Mouse (Mus musculus): ENCODE results near the gene Hes2. TPM values are rescaled to one million over a fixed set of nuclear protein-coding genes. Genes with fewer than 3 reads are reported as not detected.

Hes2 gene
- total RNA-seq, 1 experiment from 2014 or later, result not detected

- no peak for ATAC-seq (ENCODE audit: extremely low read depth, insufficient number of reproducible peaks, low FRiP score, poor library complexity, severe bottlenecking)
These were observed 20.4 kb downstream of the Hes2 start for GRCm38 (mm10) chr4:152178916-152179705.

- ATAC-seq (ENCODE audit: extremely low read depth, insufficient number of reproducible peaks, low FRiP score, poor library complexity, severe bottlenecking), result no peak
These were observed 21.4 kb downstream of the Hes2 start for GRCm38 (mm10) chr4:152179946-152180660.

DNA sequence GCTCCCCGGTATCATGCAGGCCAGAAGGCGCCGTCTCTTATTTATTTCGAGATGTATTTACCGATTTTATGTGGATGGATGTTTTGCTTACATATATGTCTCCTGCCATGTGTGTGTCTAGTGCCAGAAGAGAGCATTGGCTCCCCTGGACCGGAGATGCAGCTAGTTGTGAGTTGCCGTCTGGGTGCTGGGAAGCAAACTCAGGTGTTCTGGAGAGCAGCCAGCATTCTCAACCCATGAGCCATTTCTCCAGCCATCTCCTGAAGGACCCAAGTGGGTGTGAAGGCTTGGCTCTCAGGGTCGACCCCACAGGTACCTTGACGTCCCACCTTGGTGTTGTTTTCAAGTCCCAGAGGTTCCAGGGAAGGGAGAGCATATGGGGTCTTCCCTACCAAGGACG lies 23.5 kb downstream of the Hes2 start:
- ATAC-seq (ENCODE audit: extremely low read depth, insufficient number of reproducible peaks, low FRiP score, poor library complexity, severe bottlenecking), result no peak

DNA sequence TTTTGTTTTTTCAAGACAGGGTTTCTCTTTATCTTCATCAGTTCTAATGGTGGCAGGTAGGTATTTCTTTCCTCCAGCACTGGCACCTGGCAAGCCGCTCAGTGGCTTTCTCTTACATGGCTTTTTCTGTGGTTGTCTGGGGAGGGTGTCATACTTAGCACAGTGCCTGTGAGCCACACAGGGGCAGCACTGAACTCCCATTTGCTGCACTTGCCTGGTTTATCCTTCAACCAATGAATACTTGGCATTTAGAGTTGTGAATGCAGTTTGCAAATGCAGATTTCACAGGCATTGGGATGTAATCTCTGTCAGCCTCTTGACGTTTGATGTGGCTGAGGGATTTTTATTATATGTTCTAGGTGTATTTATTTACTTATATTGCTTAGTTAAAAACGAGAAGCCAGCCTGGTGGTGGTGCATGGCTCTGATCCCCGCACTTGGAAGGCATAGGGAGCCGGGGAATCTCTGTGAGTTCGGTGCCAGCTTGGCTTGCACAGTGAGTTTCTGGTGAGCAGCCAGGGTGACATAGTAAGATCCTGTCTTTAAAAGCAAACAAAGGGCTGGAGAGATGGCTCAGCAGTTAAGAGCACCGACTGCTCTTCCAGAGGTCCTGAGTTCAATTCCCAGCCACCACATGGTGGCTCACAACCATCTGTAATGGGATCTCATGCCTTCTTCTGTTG lies 25.8 kb downstream of the Hes2 start:
- no peak for ATAC-seq (ENCODE audit: extremely low read depth, insufficient number of reproducible peaks, low FRiP score, poor library complexity, severe bottlenecking)

DNA sequence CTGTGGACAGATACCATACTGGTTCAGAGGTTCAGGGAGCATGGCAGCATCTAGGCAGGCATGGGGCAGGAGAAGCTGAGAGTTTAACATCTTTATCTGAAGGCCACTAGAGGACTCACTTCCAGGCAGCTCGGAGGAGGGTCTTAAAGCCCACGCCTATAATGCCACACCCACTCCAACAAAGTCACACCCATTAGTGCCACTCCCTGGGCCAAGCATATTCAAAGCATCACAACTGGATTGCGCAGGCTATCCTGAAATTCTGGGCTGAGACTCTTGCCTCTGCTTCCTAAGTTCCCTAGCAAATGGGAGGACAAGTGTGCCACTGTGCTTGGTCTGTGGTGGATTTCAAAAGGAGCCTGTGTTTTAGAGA lies 26.5 kb downstream of the Hes2 start:
- ATAC-seq (ENCODE audit: extremely low read depth, insufficient number of reproducible peaks, low FRiP score, poor library complexity, severe bottlenecking), result no peak

- no peak for ATAC-seq (ENCODE audit: extremely low read depth, insufficient number of reproducible peaks, low FRiP score, poor library complexity, severe bottlenecking)
These were observed 27.0 kb downstream of the Hes2 start for GRCm38 (mm10) chr4:152185510-152186204.

DNA sequence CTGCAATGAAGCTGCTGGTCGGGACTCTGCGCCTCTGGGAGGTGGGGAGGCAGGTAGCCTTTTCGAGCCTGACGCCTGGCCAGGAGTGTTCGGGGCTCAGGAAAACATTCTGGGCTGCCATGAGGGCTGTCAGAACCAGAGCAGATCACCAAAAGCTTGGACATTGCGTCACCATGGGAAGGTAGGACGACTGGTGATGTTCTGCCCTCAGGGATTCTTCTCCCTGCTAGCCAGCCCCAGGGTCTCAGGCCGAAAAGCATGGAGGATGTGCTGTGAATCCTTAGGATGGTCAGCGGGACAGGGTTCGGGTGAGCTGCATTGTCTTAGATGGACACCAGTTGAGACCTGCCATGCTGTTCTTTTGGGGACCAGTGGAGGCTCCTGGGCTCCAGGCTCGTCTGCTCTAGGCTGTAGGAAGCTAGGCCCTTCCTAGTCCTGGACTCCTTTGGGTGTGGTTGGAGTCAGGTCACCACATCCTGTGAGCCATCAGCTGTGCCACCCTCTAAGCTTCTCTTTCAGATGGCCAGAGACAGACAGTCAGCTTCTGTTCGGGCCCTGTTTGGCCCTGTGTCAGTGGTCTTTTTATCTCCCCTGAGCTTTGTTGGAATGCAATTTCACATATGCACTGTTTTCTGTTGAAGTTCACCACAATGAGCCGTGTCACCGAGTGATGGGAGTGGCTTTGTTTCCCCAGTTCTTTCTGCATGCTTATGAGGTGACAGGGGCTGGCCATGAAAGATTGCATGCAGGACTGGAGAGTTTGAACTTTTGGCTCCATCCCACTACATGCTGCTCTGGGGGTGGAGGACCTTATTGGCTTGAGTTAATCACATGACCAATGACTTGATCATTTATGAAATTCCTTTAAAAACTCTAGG lies 27.8 kb downstream of the Hes2 start:
- no peak for ATAC-seq (ENCODE audit: extremely low read depth, insufficient number of reproducible peaks, low FRiP score, poor library complexity, severe bottlenecking)

- no peak for ATAC-seq (ENCODE audit: extremely low read depth, insufficient number of reproducible peaks, low FRiP score, poor library complexity, severe bottlenecking)
These were observed 28.5 kb downstream of the Hes2 start for GRCm38 (mm10) chr4:152187142-152187541.

DNA sequence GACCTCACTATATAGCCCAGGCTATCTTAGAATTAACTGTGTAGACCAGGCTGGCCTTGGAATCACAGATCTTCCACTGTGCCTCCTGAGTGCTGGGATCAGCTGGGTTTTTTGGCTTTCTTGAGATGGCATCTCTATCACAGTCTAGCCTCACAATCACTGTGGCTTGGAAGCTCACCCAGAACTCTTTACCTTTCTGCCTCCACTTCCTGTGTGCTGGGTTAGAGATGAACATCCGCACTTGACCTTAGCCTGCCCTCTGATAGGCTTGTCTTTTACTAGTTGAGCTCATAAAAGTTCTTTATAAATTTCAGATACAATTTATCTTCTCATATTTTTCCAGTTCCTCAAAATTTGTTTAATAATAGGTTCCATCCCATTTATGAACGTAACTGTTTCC lies 30.0 kb downstream of the Hes2 start:
- ATAC-seq (ENCODE audit: extremely low read depth, insufficient number of reproducible peaks, low FRiP score, poor library complexity, severe bottlenecking), result no peak

DNA sequence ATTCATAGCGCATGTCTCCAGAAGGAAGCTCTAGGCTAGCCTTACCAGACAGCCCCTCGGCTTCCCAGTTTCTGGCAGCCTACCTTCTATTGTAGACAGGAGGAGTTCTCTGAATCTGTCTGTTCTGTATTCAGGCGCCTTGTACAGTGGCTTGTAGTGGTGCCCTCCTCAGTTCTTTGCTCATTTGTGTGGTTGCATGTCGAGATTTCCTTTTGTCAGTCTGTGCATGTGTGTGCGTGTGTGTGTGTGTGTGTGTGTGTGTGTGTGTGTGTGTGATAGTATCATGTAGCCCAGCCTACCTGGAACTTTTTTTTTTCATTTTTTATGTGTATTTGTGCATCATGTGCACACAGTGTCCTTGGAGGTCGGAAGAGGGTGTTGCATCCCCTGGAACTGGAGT lies 30.4 kb downstream of the Hes2 start:
- ATAC-seq (ENCODE audit: extremely low read depth, insufficient number of reproducible peaks, low FRiP score, poor library complexity, severe bottlenecking), result no peak

DNA sequence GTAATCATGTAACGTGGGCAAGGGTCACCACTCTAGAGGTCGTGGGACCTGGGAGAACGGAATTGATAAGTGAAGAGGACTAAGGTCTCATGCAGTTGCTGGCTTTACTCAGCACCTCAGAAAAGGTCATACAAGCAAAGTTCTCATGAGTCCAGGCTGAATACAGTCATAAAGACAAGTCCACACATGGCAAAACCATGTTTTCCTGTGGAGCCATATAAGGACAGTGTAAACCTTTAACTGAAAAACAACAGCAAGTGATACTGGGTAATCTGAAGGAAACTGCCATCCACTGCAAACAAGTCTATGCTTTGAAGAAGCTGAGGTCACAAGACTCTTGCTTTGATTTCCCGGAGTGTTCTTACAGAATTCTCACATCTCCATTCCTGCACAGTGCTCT lies 31.0 kb downstream of the Hes2 start:
- ATAC-seq (ENCODE audit: extremely low read depth, insufficient number of reproducible peaks, low FRiP score, poor library complexity, severe bottlenecking), result no peak

DNA sequence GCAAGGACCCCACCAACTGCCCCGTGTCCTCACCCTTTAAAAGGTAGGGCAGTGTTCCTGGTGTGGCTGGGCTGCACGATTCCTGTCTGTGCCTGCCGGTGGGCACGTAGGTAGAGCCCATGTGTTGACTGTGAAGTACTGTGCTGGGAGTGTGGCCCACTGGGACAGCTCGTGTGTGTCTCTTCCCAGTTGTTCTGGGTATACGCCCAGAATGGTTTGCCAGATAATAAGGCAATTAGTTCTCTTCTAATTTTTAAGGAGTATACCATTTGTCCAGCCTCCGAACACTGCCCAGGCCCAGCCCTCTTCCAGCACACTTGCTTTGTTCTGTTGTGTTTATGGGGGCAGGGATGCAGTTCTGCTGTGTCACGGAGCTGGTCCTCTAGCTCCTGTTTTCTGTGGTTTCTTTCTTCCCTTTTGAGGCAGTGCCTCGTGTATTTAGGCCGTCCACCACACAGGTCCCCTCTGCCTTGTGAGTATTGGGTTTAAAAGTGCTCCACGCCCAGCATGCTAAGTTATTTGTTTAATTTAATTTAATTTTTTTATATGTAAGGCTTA lies 31.5 kb downstream of the Hes2 start:
- peak; percentile 37; the same call in 1 of the 2 replicates for ATAC-seq (ENCODE audit: extremely low read depth, insufficient number of reproducible peaks, low FRiP score, poor library complexity, severe bottlenecking)

DNA sequence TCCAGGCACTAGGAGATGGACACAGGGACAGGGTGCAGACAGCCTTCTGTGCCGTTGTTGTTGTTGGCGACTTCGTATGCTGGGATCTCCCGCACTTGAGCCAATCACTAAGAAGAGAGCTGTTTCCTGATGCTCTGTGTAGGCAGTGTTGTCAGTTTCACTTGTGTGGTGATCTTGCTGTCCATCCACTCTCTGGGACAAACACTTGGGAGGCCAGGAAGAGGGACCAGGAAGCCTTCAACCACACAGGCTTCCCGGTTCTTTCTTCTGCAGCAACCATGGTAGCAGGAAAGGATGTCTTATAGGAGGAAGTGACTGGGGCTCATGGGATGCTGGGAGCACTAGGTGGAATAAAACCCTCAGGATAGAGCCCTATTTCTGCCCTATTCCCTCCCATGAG lies 32.0 kb downstream of the Hes2 start:
- ATAC-seq (ENCODE audit: extremely low read depth, insufficient number of reproducible peaks, low FRiP score, poor library complexity, severe bottlenecking), result no peak

- ATAC-seq (ENCODE audit: extremely low read depth, insufficient number of reproducible peaks, low FRiP score, poor library complexity, severe bottlenecking), result no peak
These were observed 33.9 kb downstream of the Hes2 start for GRCm38 (mm10) chr4:152192569-152192968.

DNA sequence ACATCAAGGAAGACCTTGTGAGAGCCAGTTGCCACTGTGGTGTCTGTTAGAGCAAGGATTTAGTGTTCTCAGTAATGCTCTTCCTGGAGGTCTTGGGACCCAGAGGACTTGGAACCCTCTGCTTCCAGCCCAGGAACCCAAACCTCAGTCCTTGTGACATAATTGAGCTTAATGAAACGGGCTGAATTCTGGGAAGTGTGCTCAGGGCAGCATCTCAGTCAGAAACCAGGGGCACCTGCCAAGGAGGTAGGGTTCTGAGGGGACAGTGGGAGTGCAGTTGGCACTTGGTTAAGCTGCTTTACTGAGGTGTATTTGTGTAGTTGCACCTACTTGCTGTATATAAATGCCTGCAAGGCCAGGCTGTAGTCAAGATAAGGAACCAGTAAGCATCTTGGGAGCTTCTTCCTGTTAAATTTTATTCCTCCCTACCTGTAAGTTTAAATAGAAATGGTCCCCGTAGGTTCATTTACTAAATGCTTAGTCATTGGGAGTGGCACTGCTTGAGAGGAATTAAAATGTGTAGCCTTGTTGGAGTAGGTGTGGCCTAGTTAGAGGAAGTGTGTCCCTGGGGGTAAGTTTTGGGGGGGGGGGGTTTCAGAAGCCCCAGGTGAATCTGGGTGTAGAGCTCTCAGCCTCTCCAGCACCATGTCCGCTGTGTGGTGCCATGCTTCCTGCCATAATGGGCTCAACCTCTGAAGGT lies 36.0 kb downstream of the Hes2 start:
- ATAC-seq (ENCODE audit: extremely low read depth, insufficient number of reproducible peaks, low FRiP score, poor library complexity, severe bottlenecking), result no peak

DNA sequence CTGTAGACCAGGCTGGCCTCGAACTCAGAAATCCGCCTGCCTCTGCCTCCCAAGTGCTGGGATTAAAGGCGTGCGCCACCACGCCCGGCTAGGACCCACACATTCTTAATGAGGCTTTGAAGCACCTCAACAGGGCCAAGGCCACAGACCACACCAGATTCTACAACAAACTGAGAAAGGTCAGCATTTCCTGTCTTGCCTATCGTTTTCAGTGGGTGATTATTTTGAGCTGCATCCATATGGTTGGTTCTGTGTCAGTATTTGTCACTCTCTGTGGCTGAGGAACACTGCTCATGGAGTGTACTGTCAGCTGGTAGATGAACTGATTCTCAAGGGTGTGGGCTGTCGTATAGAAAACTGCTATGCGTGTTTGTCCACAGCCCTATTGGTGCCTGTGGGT lies 37.6 kb downstream of the Hes2 start:
- ATAC-seq (ENCODE audit: extremely low read depth, insufficient number of reproducible peaks, low FRiP score, poor library complexity, severe bottlenecking), result no peak

GRCm38 (mm10) chr4:152197545-152197944 lies 38.9 kb downstream of the Hes2 start:
- peak; percentile 33; the same call in 1 of the 2 replicates for ATAC-seq (ENCODE audit: extremely low read depth, insufficient number of reproducible peaks, low FRiP score, poor library complexity, severe bottlenecking)

GRCm38 (mm10) chr4:152199617-152200016 lies 41.0 kb downstream of the Hes2 start:
- ATAC-seq (ENCODE audit: extremely low read depth, insufficient number of reproducible peaks, low FRiP score, poor library complexity, severe bottlenecking), result no peak
